Mouse (Mus musculus) liver, postnatal 0 days (tissue): ENCODE data around the gene Gm39115.

ENCODE experiments used
- CTCF ChIP-seq: sonication (generic); IDR thresholded peaks from 2 replicates; pipeline ENCODE4 v1.5.1; 2016; ENCODE audit warnings: antibody characterized with exemption, low read depth
- EP300 ChIP-seq: IDR thresholded peaks from 2 replicates; pipeline ENCODE4 v1.6.1; 2016; ENCODE audit warnings: antibody characterized with exemption, low read depth, mild to moderate bottlenecking

GRCm38 (mm10) chr7:142088886-142089285 lies 46.9 kb downstream of the Gm39115 start:
- TF ChIP-seq CTCF (no peak), EP300 (no peak)
